Mouse (Mus musculus): ENCODE results near the gene Izumo1r. TPM values are rescaled to one million over a fixed set of nuclear protein-coding genes. Genes with fewer than 3 reads are reported as not detected.

Izumo1r gene
- polyA plus RNA-seq, 1 experiment from 2014 or later, result 3.8 TPM

DNA sequence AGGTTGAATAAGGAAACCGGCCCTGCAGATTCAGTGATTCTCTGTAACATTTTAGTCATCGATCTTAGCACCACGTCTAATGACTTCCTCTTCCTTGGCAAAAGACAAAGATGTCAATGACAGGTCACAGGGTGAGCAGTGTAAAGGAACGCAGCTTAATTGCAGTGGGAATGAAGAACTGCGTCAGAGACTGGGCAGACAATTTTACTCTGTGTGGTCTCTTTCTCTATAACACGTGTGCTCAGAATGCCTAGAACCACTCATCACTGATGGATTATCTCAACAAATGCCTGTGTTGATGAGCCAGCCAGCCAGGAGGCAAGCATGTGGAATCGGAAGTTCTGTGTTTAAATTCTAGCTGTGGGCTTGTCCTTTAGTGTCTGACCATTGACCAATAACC is 28.2 kb upstream of the Izumo1r start:
- H3K27me3 ChIP-seq (ENCODE audit: control insufficient read depth, insufficient read depth, low read length), result no peaks in the 10 kb centered on the region
- H3K9me3 ChIP-seq (replicated peaks; ENCODE audit: control insufficient read depth, low read length), result no peaks in the 10 kb centered on the region
- ATAC-seq (replicated peaks; ENCODE audit: extremely low read depth, insufficient read depth, low FRiP score), result no peak
- no peak overlapping the region for H3K4me3 ChIP-seq (ENCODE audit: low read length)
- H3K9ac ChIP-seq (ENCODE audit: low read length), result no peak overlapping the region
- H3K27ac ChIP-seq (ENCODE audit: low read length), result no peak overlapping the region
- WGBS, result 54% methylated on average over 7 of the region's 7 CpGs
- no peaks in the 10 kb centered on the region for H3K4me1 ChIP-seq (ENCODE audit: control insufficient read depth, insufficient read depth, low read length)
- H3K36me3 ChIP-seq (ENCODE audit: control insufficient read depth, insufficient read depth), result no peaks in the 10 kb centered on the region
- no peak overlapping the region for H3K4me2 ChIP-seq (ENCODE audit: low read depth, low read length)

DNA sequence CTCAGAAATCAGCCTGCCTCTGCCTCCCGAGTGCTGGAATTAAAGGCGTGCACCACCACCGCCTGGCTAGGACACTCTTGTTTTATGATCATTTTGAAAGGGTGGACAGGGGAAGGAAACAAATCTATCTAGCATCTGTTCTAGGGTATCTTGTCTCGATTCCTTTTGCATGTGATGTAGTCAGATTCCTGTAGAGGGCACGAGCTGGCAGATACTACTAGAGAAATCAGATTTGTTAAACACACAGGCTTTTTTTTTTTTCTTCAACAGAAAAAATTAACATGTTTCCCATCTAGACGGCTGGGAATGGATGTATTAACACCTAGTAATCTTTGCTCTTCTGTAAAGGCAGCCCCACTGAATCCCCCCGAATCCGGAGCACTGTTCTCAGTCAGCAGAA is 27.5 kb upstream of the Izumo1r start:
- Histone ChIP-seq H3K27ac (ENCODE audit: low read length) (no peak overlapping the region), H3K4me2 (ENCODE audit: low read depth, low read length) (no peak overlapping the region), H3K36me3 (ENCODE audit: control insufficient read depth, insufficient read depth) (no peaks in the 10 kb centered on the region), H3K9ac (ENCODE audit: low read length) (no peak overlapping the region), H3K9me3 (replicated peaks; ENCODE audit: control insufficient read depth, low read length) (no peaks in the 10 kb centered on the region), H3K27me3 (ENCODE audit: control insufficient read depth, insufficient read depth, low read length) (no peaks in the 10 kb centered on the region), H3K4me1 (ENCODE audit: control insufficient read depth, insufficient read depth, low read length) (no peaks in the 10 kb centered on the region), H3K4me3 (ENCODE audit: low read length) (no peak overlapping the region)
- ATAC-seq (replicated peaks; ENCODE audit: extremely low read depth, insufficient read depth, low FRiP score), result no peak
- 76% methylated on average over 8 of the region's 8 CpGs for WGBS

- ATAC-seq (replicated peaks; ENCODE audit: extremely low read depth, insufficient read depth, low FRiP score), result peak; percentile 41; the same call in 1 of the 2 replicates
- H3K4me2 ChIP-seq (ENCODE audit: low read depth, low read length), result no peak overlapping the region
- H3K36me3 ChIP-seq (ENCODE audit: control insufficient read depth, insufficient read depth), result no peaks in the 10 kb centered on the region
- no peak overlapping the region for H3K27ac ChIP-seq (ENCODE audit: low read length)
- no peak overlapping the region for H3K4me3 ChIP-seq (ENCODE audit: low read length)
- no peaks in the 10 kb centered on the region for H3K27me3 ChIP-seq (ENCODE audit: control insufficient read depth, insufficient read depth, low read length)
- H3K4me1 ChIP-seq (ENCODE audit: control insufficient read depth, insufficient read depth, low read length), result no peaks in the 10 kb centered on the region
- no peaks in the 10 kb centered on the region for H3K9me3 ChIP-seq (replicated peaks; ENCODE audit: control insufficient read depth, low read length)
- 14% methylated on average over 1 of the region's 1 CpGs for WGBS
- H3K9ac ChIP-seq (ENCODE audit: low read length), result no peak overlapping the region
These were observed 22.8 kb upstream of the Izumo1r start for GRCm38 (mm10) chr9:14926593-14926992.

GRCm38 (mm10) chr9:14923625-14924024 is 19.9 kb upstream of the Izumo1r start:
- 59% methylated on average over 4 of the region's 4 CpGs for WGBS
- ATAC-seq (replicated peaks; ENCODE audit: extremely low read depth, insufficient read depth, low FRiP score), result no peak
- no peak overlapping the region for H3K4me3 ChIP-seq (ENCODE audit: low read length)
- no peaks in the 10 kb centered on the region for H3K4me1 ChIP-seq (ENCODE audit: control insufficient read depth, insufficient read depth, low read length)
- no peak overlapping the region for H3K9ac ChIP-seq (ENCODE audit: low read length)
- H3K36me3 ChIP-seq (ENCODE audit: control insufficient read depth, insufficient read depth), result no peaks in the 10 kb centered on the region
- no peaks in the 10 kb centered on the region for H3K9me3 ChIP-seq (replicated peaks; ENCODE audit: control insufficient read depth, low read length)
- no peak overlapping the region for H3K27ac ChIP-seq (ENCODE audit: low read length)
- no peaks in the 10 kb centered on the region; the same call in 1 of the 2 replicates for H3K27me3 ChIP-seq (ENCODE audit: control insufficient read depth, insufficient read depth, low read length)
- no peak overlapping the region for H3K4me2 ChIP-seq (ENCODE audit: low read depth, low read length)

DNA sequence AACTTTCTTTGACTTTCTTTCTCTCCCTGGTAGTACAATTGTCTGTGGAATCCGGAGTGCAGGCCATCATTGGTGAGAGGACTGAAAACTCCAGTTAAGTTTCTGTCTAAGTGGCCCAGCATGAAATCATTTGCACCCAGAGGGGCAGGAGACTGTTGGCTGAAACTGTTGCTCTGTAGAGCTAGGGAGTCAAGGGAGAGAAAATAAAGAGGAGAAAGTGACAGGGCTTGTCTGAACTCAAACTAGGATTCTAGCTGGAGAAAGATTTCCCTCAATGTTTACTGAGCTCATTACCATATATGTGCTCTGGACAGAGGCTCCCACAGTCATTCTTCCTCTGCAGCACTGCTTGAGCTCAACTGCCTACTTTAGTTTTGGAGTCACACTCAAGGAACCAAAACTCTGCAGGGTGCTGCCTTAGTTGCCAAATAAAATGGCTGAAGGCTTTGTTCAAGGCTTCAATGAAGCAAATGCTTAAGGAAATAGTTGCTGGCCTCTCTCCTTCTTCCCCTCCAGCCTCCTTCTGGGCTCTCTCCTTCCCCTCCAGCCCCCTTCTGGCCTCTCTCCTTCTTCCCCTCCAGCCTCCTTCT is 18.3 kb upstream of the Izumo1r start:
- no peak overlapping the region for H3K4me2 ChIP-seq (ENCODE audit: low read depth, low read length)

DNA sequence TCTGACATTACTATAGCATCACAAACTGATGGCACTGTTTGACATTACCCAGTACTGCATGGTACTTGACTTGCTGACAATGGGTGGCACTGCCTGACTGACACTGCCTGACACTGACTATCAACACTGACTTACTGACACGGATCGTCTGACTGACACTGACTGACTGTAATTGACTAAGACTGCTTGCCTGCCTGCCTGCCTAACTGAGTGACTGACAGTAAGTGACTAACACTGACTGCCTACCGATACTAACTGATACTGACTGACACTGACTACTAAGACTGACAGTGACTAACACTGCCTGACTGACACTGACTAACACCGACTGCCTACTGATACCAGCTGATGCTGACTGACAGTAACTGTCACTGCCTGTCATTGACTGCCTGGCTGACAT is 17.5 kb upstream of the Izumo1r start:
- H3K9me3 ChIP-seq (replicated peaks; ENCODE audit: control insufficient read depth, low read length), result no peaks in the 10 kb centered on the region
- WGBS, result 30% methylated on average over 4 of the region's 4 CpGs
- ATAC-seq (replicated peaks; ENCODE audit: extremely low read depth, insufficient read depth, low FRiP score), result no peak
- no peaks in the 10 kb centered on the region for H3K36me3 ChIP-seq (ENCODE audit: control insufficient read depth, insufficient read depth)
- H3K4me2 ChIP-seq (ENCODE audit: low read depth, low read length), result no peak overlapping the region
- no peak overlapping the region for H3K27ac ChIP-seq (ENCODE audit: low read length)
- no peak overlapping the region for H3K9ac ChIP-seq (ENCODE audit: low read length)
- H3K27me3 ChIP-seq (ENCODE audit: control insufficient read depth, insufficient read depth, low read length), result no peaks in the 10 kb centered on the region; the same call in 1 of the 2 replicates
- no peaks in the 10 kb centered on the region for H3K4me1 ChIP-seq (ENCODE audit: control insufficient read depth, insufficient read depth, low read length)
- H3K4me3 ChIP-seq (ENCODE audit: low read length), result no peak overlapping the region

More for the DNA sequence above, 18.3 kb upstream of the Izumo1r start:
- 27% methylated on average over 1 of the region's 1 CpGs for WGBS
- Histone ChIP-seq H3K4me3 (ENCODE audit: low read length) (no peak overlapping the region), H3K27me3 (ENCODE audit: control insufficient read depth, insufficient read depth, low read length) (no peaks in the 10 kb centered on the region; the same call in 1 of the 2 replicates), H3K9me3 (replicated peaks; ENCODE audit: control insufficient read depth, low read length) (no peaks in the 10 kb centered on the region), H3K36me3 (ENCODE audit: control insufficient read depth, insufficient read depth) (no peaks in the 10 kb centered on the region), H3K27ac (ENCODE audit: low read length) (no peak overlapping the region), H3K9ac (ENCODE audit: low read length) (no peak overlapping the region), H3K4me1 (ENCODE audit: control insufficient read depth, insufficient read depth, low read length) (no peaks in the 10 kb centered on the region)
- ATAC-seq (replicated peaks; ENCODE audit: extremely low read depth, insufficient read depth, low FRiP score), result no peak

GRCm38 (mm10) chr9:14920608-14921007 is 16.9 kb upstream of the Izumo1r start:
- Histone ChIP-seq H3K9me3 (replicated peaks; ENCODE audit: control insufficient read depth, low read length) (no peaks in the 10 kb centered on the region), H3K4me2 (ENCODE audit: low read depth, low read length) (no peak overlapping the region), H3K27ac (ENCODE audit: low read length) (no peak overlapping the region), H3K9ac (ENCODE audit: low read length) (no peak overlapping the region), H3K4me3 (ENCODE audit: low read length) (no peak overlapping the region), H3K4me1 (ENCODE audit: control insufficient read depth, insufficient read depth, low read length) (no peaks in the 10 kb centered on the region), H3K27me3 (ENCODE audit: control insufficient read depth, insufficient read depth, low read length) (no peaks in the 10 kb centered on the region; the same call in 1 of the 2 replicates), H3K36me3 (ENCODE audit: control insufficient read depth, insufficient read depth) (no peaks in the 10 kb centered on the region)
- no peak for ATAC-seq (replicated peaks; ENCODE audit: extremely low read depth, insufficient read depth, low FRiP score)
- WGBS, result 70% methylated on average over 4 of the region's 4 CpGs

GRCm38 (mm10) chr9:14918825-14919668 is 15.3 kb upstream of the Izumo1r start:
- Histone ChIP-seq H3K4me2 (ENCODE audit: low read depth, low read length) (no peak overlapping the region), H3K9ac (ENCODE audit: low read length) (no peak overlapping the region), H3K27me3 (ENCODE audit: control insufficient read depth, insufficient read depth, low read length) (no peaks in the 10 kb centered on the region; the same call in 1 of the 2 replicates), H3K4me1 (ENCODE audit: control insufficient read depth, insufficient read depth, low read length) (no peaks in the 10 kb centered on the region), H3K9me3 (replicated peaks; ENCODE audit: control insufficient read depth, low read length) (no peaks in the 10 kb centered on the region), H3K36me3 (ENCODE audit: control insufficient read depth, insufficient read depth) (no peaks in the 10 kb centered on the region), H3K27ac (ENCODE audit: low read length) (no peak overlapping the region), H3K4me3 (ENCODE audit: low read length) (no peak overlapping the region)
- 62% methylated on average over 5 of the region's 5 CpGs for WGBS
- ATAC-seq (replicated peaks; ENCODE audit: extremely low read depth, insufficient read depth, low FRiP score), result no peak

DNA sequence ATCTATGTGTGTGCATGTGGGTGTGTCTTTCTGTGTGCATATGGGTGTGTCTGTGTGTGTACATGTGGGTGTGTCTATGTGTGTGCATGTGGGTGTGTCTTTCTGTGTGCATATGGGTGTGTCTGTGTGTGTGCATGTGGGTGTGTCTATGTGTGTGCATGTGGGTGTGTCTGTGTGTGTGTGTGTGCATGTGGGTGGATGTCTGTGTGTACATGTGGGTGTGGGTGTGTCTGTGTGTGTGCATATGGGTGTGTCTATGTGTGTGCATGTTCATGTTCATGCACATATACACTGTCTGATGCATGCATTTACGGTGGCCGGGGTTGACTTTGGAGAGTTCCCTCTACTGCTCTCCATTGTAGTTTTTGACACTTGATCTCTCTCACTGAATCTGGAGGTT is 13.9 kb upstream of the Izumo1r start:
- Histone ChIP-seq H3K4me3 (ENCODE audit: low read length) (no peak overlapping the region), H3K4me2 (ENCODE audit: low read depth, low read length) (no peak overlapping the region), H3K9ac (ENCODE audit: low read length) (no peak overlapping the region), H3K27me3 (ENCODE audit: control insufficient read depth, insufficient read depth, low read length) (no peaks in the 10 kb centered on the region; the same call in 1 of the 2 replicates), H3K36me3 (ENCODE audit: control insufficient read depth, insufficient read depth) (no peaks in the 10 kb centered on the region), H3K27ac (ENCODE audit: low read length) (no peak overlapping the region), H3K4me1 (ENCODE audit: control insufficient read depth, insufficient read depth, low read length) (no peaks in the 10 kb centered on the region), H3K9me3 (replicated peaks; ENCODE audit: control insufficient read depth, low read length) (no peaks in the 10 kb centered on the region)
- ATAC-seq (replicated peaks; ENCODE audit: extremely low read depth, insufficient read depth, low FRiP score), result no peak
- WGBS, result 95% methylated on average over 2 of the region's 2 CpGs

All from heart, embryonic 16.5 days (tissue).